Mouse (Mus musculus) neural tube, embryonic 10.5 days (tissue): Measurements from ENCODE around the gene Cmya5.
A peak's percentile ranks its signal among the peaks of the same experiment; 100 is the strongest.
"Not testable (repeated sequence)": the region's sequence is repeated elsewhere in the genome, so short reads cannot be mapped to it uniquely, and the experiment has no call there.

Source experiments
- DNase-seq: peaks from one replicate; pipeline ENCODE4 v3.0.0-alpha.2; 2017; ENCODE audit warnings: low spot score; ENCODE audit errors: extremely low spot score

The Cmya5 gene

DNA sequence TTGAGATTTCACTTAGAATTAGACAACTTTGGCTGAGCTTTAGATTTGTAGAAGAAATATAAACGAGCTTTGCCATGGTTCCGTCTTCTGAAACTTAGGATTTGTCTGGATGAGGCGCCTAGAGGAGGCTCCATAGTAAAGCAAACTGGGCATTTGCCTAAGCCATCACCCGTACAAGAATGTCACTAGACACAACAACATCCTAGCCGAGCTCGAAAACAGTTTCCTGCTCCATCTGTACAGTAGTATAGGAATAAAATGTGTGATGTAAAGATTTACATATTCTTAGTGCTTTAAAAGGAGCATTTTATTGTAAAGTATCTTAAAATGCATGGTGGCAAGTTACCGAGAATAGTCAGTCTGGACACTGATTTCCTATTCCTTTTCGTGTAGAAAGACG lies 22.2 kb downstream of the Cmya5 start:
- no peak for DNase-seq

DNA sequence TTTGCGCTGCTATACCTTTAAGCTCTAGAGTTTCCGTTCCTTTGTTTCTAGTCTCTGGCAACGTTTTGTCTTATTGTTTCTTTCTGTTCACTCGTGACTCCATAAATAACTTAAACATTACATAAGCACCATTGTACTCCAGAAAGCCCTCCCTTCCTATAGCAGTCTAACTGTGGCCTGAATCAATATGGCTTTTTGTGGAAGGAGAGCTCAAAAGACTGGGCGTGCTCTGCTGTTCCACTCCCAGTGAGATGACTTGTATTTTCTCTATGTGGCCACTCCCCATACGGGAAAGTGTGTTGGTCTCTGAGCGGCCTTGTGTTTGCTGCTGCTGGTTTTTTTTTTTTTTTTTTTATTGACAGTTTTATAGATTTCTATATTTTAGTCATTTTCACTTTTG lies 27.3 kb downstream of the Cmya5 start:
- no peak for DNase-seq

DNA sequence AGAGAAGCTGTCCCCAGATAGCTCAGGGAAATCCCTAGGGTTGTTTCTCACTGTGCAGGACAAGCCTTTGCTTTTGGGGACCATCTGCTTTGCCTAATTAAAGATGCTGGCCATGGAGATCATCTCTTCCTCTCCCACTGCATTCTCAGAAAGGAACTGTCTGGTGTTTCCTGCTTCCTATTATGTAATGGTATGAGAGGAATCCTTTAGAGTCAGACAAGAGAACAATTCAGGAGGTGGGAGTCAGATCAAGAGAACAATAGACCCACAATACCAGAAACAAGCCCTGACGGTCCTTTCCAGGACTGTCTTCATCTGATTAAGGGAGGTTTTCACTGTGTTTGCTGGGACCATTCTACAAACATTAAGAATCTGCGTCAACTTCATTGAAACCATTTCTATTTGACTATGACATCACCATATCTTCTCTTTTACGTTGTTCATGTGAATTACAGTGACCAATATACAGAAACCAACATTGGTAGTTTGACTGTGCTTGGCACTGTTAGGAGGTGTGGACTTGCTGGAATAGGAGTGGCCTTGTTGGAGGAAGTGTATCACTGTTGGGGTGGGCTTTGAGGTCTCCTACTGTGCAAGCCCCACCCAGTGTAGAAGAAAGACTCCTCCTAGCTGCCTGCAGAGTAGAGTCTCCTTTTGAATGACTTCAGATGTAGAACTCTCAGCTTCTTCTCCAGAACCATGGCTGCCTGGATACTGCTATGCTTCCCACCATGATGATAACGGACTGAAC lies 42.0 kb downstream of the Cmya5 start:
- peak; percentile 5 for DNase-seq

DNA sequence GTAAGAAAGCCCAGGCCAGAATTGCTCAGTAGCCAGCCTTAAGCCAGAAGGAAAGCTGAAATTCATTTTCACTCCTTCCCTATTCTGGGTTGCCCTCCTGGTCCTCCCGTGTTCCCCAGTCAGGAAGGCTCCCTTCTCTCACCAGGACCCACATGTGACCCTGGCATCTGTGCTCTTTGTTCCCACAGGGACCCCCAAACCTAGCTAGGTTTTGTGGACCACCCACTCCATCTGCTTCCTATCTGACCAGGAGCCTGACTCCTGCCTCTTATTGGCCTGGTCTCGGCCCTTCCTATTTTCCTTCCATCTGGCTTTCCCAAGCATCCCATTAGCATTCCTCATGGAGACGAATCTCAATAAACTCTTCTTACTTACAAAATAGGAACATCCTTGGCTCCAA lies 45.9 kb downstream of the Cmya5 start:
- no peak for DNase-seq

DNA sequence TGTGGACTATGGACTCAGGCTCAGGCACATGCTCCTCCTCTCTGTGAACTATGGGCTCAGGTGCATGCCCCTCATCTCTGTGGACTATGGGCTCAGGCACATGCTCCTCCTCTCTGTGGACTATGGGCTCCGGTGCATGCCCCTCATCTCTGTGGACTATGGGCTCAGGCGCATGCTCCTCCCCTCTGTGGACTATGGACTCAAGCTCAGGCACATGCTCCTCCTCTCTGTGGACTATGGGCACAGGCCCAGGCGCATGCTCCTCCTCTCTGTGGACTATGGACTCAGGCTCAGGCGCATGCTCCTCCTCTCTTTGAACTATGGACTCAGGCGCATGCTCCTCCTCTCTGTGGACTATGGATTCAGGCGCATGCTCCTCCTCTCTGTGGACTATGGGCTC lies 47.9 kb downstream of the Cmya5 start:
- no peak for DNase-seq

DNA sequence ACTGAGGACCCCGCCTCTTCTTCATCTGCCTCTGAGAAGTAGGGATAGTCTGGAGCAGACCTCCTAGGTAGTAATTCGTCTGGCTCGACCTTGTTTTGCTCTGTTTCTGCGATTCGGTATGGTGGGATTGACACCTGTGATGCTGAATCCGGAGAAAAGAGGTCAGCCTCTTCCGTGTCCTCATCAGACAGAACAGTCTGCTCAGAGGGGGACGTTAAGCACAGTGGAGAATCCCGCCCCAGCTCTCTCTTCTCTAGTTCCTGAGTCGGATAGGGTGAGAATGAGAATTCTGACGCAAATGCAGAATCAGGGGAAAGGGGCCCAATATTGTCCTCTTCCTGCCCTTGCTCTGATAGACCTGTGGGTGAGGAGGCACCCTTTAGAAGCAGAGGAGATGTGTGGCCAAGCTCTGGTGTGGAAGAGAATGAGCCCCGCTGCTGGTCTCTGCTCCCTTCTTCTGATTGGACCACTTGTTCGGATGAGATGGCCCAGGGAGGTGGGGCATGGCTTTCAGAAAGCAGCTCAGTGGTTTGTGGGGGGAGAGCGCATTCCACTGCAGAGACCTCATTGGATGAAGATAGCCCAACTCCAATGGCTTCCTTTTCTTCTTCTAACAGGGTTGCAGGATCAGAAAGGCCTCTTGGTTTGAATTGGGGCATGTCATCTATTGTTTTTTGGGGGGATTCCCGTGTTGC lies 49.3 kb downstream of the Cmya5 start:
- DNase-seq, result no peak

DNA sequence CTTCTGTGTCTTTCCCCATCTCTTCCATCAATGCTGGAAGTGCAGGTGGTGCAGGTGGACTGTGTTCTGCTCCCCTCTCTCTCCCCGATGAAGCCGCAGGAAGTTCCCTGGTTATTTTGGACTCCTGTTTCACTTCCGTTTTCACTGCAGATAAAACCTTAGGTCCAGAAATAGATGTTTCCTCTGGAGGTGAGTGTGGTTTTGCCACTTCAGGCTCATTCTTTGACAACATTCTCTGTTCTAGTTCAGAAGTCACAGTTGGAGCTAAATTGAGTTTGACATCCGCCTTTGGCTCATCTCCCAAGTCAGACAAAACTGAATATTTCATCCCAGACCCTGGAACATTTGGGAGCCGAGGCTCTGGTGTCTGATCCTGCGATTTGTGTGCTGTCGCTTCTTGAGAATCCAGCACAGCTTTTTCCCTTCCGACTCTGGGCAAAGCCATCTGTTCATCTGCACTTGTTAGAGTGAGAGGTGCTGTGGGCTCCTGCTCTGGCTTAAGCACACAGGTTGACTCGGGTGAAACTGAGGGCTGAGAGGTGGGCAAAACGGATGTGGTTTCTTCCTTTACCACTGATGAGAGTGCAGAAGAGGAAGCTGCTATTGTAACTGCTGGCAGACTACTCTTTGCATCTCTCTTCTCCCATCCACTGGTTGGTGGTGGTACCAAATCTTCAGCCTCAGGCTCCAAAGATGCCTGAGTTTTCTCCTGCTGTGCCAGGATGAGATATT lies 50.2 kb downstream of the Cmya5 start:
- DNase-seq, result no peak

DNA sequence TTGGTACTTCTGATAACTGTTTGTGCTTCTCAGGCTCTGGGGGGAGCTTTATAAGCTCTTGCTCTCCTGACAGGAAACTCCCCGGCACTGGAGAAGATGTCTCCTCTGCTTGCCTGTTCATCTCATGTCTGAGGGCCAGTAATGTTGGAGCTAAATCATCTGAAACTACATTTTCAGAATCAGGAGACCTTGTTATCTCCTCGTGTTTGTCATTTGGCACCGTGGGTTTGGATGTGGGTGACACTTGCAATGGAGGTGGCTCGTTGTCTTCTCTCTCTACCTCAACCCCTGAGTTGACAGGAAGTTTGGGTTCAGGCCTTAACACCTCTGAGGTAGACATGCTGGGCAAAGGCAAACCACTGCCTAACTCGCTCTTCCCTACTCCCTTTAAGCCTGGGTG lies 50.8 kb downstream of the Cmya5 start:
- DNase-seq, result no peak

DNA sequence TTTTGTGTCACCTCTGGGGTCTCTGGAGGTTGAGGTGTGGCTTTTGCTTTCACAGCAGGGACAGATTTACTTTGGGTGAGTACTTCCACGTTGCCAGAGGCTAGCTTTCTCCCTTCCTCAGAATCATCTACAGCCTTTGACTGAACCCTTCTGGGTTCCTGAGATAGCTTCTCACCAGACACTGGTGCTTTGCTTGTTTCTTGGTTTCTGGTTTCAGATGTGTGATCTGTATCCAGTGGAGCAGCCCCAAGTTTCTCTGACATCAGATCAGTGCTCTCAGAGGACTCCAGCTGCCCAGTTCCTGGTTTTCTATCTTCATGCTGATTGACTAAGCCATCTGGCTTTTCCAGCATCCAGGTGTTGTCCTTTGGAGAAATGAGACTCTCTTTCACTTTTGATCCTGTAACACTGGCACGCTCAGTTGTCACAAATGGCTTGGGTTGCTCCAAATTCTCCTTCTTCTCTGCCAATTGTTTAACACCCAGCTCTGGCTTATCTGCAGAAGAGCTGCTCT lies 51.6 kb downstream of the Cmya5 start:
- DNase-seq, result no peak

DNA sequence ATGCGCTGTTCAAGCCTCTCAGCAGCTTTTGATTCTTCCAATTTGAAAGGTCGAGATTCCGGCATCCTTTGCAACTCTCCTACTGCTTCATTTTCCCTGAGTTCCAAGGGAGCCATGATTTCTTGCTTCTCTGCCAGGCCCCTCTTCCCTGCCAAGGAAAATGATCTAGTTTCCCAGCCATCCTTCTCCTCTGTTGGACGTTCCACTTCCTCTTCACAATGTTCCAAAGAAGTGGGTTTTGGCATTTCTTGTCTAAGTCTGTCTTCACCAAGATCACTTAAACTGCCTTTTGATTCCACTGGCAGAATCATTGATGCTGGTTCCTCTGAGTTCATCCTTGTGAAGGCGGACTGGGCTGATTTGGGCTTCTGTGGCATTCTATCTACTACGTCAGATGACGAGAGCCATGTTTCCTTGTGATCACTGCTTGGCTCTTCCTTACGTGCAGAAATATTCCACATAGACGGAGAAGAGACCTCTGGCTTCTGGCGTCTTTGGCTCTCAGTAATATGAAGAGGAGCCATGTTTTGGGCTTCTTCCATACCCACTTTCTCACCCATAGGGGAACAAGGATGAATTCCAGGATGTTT lies 52.6 kb downstream of the Cmya5 start:
- no peak for DNase-seq

DNA sequence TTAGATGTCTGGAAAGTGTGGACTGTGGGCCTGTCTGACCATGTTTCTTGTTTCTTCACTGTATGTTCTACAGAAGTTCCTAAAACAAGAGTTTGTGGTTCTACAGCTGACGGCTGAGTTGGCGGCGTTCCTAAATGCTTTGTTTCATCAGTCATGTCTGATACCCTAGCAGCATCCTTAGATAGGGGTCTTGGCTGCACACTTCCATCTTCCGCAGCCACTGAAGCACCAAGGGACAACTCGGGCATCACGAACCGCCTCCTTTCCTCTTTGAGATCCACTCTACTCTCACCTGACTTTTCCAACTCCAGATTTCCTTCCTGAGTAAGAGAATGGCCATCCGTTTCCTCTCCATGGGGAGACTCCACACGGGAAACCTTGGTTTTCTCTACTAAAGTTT lies 53.3 kb downstream of the Cmya5 start:
- DNase-seq, result no peak

DNA sequence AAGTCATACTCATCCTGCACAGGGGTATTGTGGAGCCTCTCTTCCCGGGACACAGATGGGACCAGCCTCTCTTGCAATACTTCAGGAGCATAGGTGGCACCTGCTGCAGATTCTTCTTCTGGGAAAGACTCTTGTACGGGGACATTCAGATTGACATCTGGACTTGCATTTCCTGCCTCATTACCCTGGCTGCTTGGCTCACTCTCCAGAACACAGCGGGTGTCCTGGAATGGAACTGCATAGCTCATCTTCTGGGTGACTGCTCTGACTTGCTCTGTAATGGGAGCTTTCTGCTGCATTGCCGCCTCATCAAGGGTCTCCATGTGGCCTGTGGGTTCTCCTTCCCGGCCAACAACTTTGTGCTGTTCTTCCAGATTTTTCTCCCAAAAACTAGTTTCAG lies 55.0 kb downstream of the Cmya5 start:
- DNase-seq, result no peak

DNA sequence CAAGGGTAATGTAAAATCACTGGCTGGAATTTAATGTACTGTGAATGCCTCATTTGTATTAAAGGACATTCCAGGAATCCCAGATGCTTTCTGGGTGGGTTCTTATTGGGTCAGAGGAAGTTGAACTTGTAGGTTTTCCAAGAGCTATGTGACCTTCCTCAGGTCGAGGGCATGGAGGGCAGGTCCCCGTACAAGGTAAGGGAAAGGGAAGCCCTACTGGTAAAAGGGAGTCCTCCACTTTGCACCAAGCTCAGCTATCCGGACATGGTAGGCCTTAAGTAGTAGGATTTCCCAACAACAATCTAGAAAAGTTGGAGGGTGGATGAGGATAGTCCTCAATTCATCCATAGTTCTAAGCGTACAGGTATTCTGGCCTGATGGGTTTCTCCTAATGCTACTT lies 58.8 kb downstream of the Cmya5 start:
- DNase-seq, result no peak

DNA sequence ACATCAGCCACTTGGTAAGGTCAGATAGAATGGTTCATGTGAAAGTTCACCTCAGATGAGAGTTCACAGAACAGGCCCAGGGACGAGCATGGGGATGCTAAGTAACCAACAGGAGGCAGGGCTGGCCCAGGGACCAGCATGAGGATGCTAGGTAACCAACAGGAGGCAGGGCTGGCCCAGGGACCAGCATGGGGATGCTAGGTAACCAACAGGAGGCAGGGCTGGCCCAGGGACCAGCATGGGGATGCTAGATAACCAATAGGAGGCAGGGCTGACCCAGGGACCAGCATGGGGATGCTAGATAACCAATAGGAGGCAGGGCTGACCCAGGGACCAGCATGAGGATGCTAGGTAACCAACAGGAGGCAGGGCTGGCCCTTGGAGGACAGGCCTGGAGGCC lies 62.2 kb downstream of the Cmya5 start:
- DNase-seq, result not testable (repeated sequence)

DNA sequence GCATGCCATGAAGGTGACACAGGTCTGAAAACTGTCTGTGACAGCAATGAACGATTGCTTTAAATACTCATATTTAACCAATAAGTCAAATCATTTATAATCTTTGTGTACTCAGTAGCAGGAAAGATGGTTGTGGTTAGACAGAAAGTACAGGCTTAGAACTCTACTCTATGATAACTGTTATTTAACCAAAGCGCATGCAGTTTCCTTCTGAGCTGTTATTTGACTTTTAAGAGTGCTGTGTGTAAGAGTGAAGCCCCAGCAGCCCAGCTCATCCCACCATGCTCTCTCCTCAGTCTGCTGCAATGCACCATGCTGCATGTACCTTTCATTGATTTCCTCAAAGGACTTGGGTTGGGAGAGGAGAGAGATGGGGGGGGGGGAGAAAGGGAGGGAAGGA lies 63.7 kb downstream of the Cmya5 start:
- no peak for DNase-seq

DNA sequence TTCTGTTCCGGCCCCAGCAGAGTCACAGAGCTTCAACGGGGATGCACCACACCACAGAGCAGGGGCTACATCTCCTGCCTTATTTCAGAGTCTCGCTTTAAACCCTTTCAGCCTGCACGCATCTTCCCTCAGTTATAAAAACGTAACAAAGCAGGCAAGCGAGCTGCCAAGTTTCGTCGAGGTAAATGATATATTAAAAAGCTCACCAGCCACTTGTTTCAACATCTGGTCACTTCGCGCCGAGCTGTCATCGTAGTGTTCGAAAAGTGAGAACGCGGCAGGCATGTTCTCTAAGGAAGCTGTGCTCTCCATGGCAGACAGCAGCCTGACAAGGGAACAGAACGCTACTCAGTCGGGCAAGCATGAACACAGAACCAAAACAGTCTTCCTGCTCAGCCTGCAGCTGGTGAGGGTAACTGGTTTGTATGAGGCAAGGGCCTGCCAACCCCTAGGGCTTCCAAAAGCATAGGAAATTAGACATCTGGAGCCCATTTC lies 70.3 kb downstream of the Cmya5 start:
- DNase-seq, result peak; percentile 15

DNA sequence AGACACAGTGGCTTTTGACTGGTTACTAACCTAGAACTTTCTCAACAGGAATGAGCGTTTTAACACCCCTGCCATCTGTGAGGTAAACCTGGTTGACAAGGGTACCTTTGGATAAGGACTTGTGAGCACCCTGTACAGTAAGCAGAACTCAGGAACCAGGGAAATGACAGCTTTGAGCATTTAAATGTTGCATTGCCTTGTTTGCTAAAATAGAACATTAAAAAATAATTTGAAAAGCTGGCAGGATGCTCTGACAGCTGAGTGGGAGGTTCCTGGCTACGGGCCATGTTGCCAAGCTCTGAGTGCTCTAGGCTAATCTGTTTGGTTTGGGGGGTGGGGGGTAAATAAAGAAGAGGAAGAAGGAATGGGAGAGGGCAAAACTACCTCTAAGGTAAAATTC lies 70.9 kb downstream of the Cmya5 start:
- DNase-seq, result no peak

DNA sequence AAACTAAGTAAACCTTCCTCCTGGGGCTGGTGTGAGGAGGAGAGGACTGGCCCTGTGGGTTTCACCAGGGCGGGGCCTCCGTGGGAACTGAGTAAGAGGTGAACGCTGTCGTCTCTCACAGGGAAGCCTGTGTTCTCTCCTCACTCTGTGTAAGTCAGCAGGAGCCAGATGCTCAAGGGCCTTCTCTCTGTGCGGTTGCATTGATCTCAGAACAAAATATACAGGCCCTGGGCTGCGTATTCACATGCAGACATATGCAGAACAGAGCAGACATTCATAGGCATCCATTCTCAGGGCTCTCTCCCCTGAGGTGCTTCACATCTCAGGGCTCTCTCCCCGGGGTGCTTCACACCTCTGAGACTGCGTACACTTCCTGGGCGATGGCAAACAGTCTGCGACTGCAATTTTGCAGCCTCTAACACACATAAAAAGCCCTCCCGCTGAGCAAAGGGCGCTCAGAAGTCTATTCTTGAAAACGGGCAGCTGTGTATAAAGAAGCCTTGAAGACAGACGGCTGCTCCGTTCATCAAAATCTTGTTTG lies 71.6 kb downstream of the Cmya5 start:
- DNase-seq, result peak; percentile 22

DNA sequence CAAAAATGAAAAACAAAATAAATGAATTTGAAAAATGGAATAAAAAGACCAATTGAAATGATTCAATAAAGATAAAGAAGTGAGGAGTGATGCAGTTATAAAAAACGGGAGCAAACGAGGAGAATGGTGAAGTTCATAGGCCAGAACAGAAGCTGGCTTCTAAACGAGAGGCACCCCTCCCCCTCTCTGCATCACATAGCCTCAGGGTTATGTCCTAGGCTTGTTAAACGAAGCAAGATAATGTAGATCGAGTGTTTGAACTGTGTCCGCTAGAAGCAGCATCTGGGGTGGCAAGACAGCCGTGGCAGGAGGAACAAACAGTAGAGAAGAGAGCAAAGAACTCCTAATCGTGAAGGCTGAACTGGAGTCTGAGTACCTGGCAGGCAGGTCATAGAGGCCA lies 74.1 kb downstream of the Cmya5 start:
- no peak for DNase-seq

DNA sequence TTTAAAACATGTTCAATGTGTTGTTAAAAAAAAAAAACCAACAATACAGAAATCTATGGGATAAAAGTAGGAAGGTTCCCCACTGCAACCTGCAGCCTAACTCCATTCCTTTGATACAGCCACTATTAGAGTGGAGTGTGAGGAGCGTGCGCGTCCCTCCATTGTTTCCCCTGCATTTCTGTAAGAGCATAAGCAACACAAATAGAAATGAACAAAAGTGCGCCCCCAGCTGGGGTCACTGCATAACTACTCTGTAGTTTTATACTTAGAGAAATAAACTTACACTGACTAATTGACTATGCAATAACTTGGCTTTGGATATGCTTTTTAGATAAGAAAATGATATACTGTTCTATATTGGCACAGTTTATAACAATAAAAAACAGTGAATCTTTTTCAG lies 75.0 kb downstream of the Cmya5 start:
- no peak for DNase-seq

DNA sequence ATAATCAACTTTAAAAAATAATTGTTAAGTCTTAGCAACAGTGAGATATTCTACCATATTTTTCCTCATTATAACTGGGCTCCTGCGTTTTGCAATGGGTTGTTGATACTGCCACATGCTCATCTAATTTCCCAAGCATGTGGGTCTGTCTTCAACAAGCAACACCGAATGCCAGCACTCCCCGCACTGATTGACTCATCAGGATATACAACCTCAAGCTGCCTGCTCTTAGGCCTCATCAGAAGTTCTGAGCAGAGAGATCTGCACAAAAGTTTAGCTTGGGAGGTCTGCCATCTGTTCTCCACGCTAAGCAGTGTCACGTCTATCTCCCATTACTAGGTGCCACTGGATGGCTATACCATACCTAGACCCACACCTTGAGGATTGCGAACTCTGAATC lies 76.2 kb downstream of the Cmya5 start:
- DNase-seq, result no peak
